Mouse (Mus musculus) colon, adult 2 months (tissue): ENCODE data around the gene Smarce1. TPM values are rescaled to one million over a fixed set of nuclear protein-coding genes. Genes with fewer than 3 reads are reported as not detected.

Source experiments
- polyA plus RNA-seq: library from polyadenylated mRNA; depleted of rRNA; stranded (reverse); fragments of >200 nt; gene quantifications from 2 replicates; pipeline ENCODE4 v1.2.3, GENCODE M21; 2012; rRNA removed

Gene Smarce1
- polyA plus RNA-seq: 13.9 and 16.7 TPM in 2 replicates

GRCm38 (mm10) chr11:99230261-99231048 lies at the start of gene Smarce1:
Smarce1 (minus strand) TSS chr11:99231017.

GRCm38 (mm10) chr11:99243820-99244374 lies 13.1 kb upstream of the Smarce1 start, which contains the start of gene Krt222:
Krt222 (minus strand) TSS chr11:99244085.

Other genes with a start within 250 kb of the Smarce1 start
- gene Gjd3, start 248.0 kb downstream of the Smarce1 start, polyA plus RNA-seq: 3.7 and 5.6 TPM in 2 replicates
- gene Top2a, start 206.8 kb downstream of the Smarce1 start, polyA plus RNA-seq: 4.7 and 5.1 TPM in 2 replicates
- gene Igfbp4, start 189.8 kb downstream of the Smarce1 start, polyA plus RNA-seq: 226 and 235 TPM in 2 replicates
- gene Tns4, start 141.7 kb downstream of the Smarce1 start, polyA plus RNA-seq: 114 and 144 TPM in 2 replicates
- gene Ccr7, start 75.9 kb downstream of the Smarce1 start, polyA plus RNA-seq: 3.1 and 4.5 TPM in 2 replicates
- 0.07 and 0.23 TPM in 2 replicates for gene Krt222, start 13.1 kb upstream of the Smarce1 start, polyA plus RNA-seq
- gene Krt24, start 54.2 kb upstream of the Smarce1 start, polyA plus RNA-seq: not detected in 2 replicates
- not detected in 2 replicates for gene Krt25, start 91.9 kb upstream of the Smarce1 start, polyA plus RNA-seq
- not detected in 2 replicates for gene Krt26, start 106.9 kb upstream of the Smarce1 start, polyA plus RNA-seq
- gene Krt27, start 120.1 kb upstream of the Smarce1 start, polyA plus RNA-seq: not detected in 2 replicates
- not detected in 2 replicates for gene Krt28, start 143.9 kb upstream of the Smarce1 start, polyA plus RNA-seq
- 0.33 and 0.76 TPM in 2 replicates for gene Krt10, start 158.3 kb upstream of the Smarce1 start, polyA plus RNA-seq
- 1.7 and 1.8 TPM in 2 replicates for gene Krt12, start 191.2 kb upstream of the Smarce1 start, polyA plus RNA-seq
- gene Krt20, start 207.1 kb upstream of the Smarce1 start, polyA plus RNA-seq: 244 and 256 TPM in 2 replicates